Mouse (Mus musculus): ENCODE measurements at regions not wholly inside any gene's neighbourhood (a gene's known extent, or its start where the extent isn't known, plus 50 kb on each side); places are given as distances from the start of the nearest gene placed in this dataset.

DNA sequence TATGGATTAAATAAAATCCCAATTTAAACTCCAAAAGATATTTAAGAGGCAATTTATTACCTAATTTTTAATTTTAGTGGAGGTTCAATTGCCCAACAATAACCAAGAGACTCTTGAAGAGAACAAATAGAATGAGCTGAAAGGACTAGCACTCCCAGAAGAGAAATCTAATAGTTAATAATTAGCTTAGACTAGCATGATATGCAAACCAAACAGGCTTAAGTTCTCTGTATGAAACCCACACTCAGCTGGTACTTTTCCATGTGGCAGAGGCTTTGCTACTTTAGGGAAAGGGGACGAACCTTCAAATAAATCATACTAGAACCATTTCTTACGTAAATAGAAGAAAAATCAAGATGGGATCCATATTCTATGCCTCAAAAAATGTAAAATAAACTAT is 55.9 kb upstream of the Fam19a1 start:
- DNase-seq: no peak

DNA sequence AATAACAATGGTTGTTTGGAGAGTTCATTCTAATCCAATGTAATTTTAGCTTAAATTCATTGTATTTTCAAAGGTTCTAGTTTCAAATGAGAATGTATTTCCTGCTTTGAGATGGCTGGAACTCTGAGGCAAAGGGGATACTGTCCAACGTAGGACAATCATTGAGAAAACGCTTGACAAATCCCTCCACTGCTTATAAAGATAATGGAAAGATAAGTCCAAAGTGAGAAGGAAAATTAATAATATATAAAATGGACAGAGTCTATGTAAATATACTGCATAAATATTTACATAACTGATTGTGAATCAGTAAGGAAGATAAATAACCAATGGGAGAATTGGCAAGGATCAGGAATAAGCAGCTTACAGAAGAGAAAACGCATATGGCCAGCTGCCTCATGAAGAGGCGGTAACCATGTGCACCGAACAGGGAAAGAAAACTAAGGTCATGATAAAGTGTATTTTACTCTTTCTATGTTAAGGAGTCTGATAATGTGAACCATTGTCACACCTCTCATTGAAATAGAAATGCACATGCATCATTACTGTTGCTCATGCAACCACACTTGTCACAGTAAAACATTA is 55.3 kb upstream of the Fam19a1 start:
- DNase-seq: no peak

DNA sequence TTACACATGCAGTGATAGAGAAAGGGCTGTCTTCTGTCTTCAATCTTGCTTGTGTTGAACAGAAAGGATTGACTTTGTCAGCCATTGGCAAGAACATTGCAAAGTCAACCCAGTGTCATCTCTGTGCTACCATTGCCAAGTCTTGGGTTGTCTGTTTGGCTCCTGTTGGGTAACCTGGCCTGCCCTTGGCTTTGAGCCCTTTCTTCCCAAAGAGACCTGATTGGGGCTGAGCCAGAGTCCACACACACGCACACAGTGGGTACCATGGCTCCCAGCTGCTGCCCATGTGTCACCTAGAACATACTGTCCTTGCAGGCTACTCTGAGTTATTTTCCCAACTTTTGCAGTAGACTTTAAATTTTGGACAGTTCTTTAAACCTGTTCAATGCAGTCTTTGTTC is 51.0 kb upstream of the Fam19a1 start:
- peak; percentile 28 to 48 for DNase-seq

Measured in cerebellum, postnatal 10 days (tissue).